Mouse (Mus musculus) forebrain, postnatal 0 days (tissue): Measurements from ENCODE around the gene Cplx3. TPM values are rescaled to one million over a fixed set of nuclear protein-coding genes. Genes with fewer than 3 reads are reported as not detected.

Source experiments
- ATAC-seq: fragments of 200-750 bp; cut with Nextera tagmentation; 2 replicates; pipeline ENCODE4 v1.8.0; 2017; ENCODE audit warnings: mild to moderate bottlenecking, moderate library complexity
- DNase-seq: peaks from one replicate; pipeline ENCODE4 v3.0.0-alpha.2; 2015
- H3K27ac ChIP-seq: fragments of 300-500 bp; sonication (generic); 2 replicates; pipeline ENCODE4 v1.5.1; 2014; ENCODE audit warnings: low read depth, mild to moderate bottlenecking, antibody characterized with exemption, low read length, moderate library complexity, mixed read lengths
- H3K27me3 ChIP-seq: fragments of 300-500 bp; sonication (generic); 2 replicates; pipeline ENCODE4 v1.6.1; 2014; ENCODE audit warnings: mild to moderate bottlenecking, low read length, mixed read lengths; ENCODE audit not compliant: insufficient read depth
- H3K36me3 ChIP-seq: fragments of 300-500 bp; sonication (generic); 2 replicates; pipeline ENCODE4 v1.6.1; 2014; ENCODE audit warnings: mild to moderate bottlenecking, moderate library complexity; ENCODE audit not compliant: insufficient read depth
- H3K4me1 ChIP-seq: fragments of 300-500 bp; sonication (generic); 2 replicates; pipeline ENCODE4 v1.6.1; 2014; ENCODE audit warnings: antibody characterized with exemption; ENCODE audit not compliant: insufficient read depth
- H3K4me2 ChIP-seq: fragments of 300-500 bp; sonication (generic); 2 replicates; pipeline ENCODE4 v1.6.1; 2014; ENCODE audit warnings: low read depth, mild to moderate bottlenecking, moderate library complexity
- H3K4me3 ChIP-seq: fragments of 300-500 bp; sonication (generic); 2 replicates; pipeline ENCODE4 v1.5.1; 2014; ENCODE audit warnings: low read depth, low read length, mixed read lengths
- H3K9ac ChIP-seq: fragments of 300-500 bp; sonication (generic); 2 replicates; pipeline ENCODE4 v1.6.1; 2014; ENCODE audit warnings: mild to moderate bottlenecking
- H3K9me3 ChIP-seq: fragments of 300-500 bp; sonication (generic); 2 replicates; pipeline ENCODE4 v1.6.1; 2016; ENCODE audit warnings: low read length
- CTCF ChIP-seq: sonication (generic); IDR thresholded peaks from 2 replicates; pipeline ENCODE4 v1.5.1; 2016; ENCODE audit warnings: antibody characterized with exemption, control low read depth, low read depth
- WGBS: fragments of 180-500 bp; shearing (Covaris S2); extraction: QIAGEN DNeasy Blood & Tissue Kit; methylation state at CpG from one replicate; pipeline ENCODE4 v1.1.7; 2014; 5-methylcytosine and 5-hydroxymethylcytosine counted together
- polyA plus RNA-seq: library from polyadenylated mRNA; unstranded; fragments of >200 nt; fragmentation: Nextera tagmentation; extraction: Ambion mirVana; gene quantifications from 2 replicates; pipeline ENCODE4 v1.2.1, GENCODE M21; 2015
- total RNA-seq: library from RNA; depleted of rRNA; stranded (reverse); fragments of >200 nt; gene quantifications from 2 replicates; pipeline ENCODE4 v1.2.3, GENCODE M21; 2014

The Cplx3 gene
- total and polyA plus RNA-seq, 2 experiments from 2014 or later = 0.67 to 1.2 TPM

- Histone ChIP-seq H3K27me3 (no peaks in the 10 kb centered on the region), H3K9ac (no peak overlapping the region), H3K27ac (no peak overlapping the region), H3K4me2 (no peak overlapping the region), H3K4me1 (peaks cover 11% of the 10 kb centered on the region), H3K4me3 (no peak overlapping the region), H3K36me3 (peaks cover 18% of the 10 kb centered on the region), H3K9me3 (no peaks in the 10 kb centered on the region)
- TF ChIP-seq CTCF = peak; percentile 52
- ATAC-seq = no peak
- 60% methylated on average over 8 of the region's 8 CpGs for WGBS
- DNase-seq = no peak
Observed at GRCm38 (mm10) chr9:57566846-57567245, 39.2 kb downstream of the Cplx3 start.

- H3K27ac ChIP-seq = peak overlapping the region; percentile 70
- no peaks in the 10 kb centered on the region for H3K27me3 ChIP-seq
- peaks cover 17% of the 10 kb centered on the region for H3K4me1 ChIP-seq
- no peak overlapping the region for H3K4me3 ChIP-seq
- no peak overlapping the region for H3K9ac ChIP-seq
- peak overlapping the region; percentile 15; the same call in 1 of the 2 replicates for H3K4me2 ChIP-seq
- DNase-seq (peak; percentile 70), ATAC-seq (peak; percentile 60)
- WGBS = 26% methylated on average over 10 of the region's 10 CpGs
- H3K36me3 ChIP-seq = peaks cover 18% of the 10 kb centered on the region
- no peak for TF ChIP-seq CTCF
- no peaks in the 10 kb centered on the region for H3K9me3 ChIP-seq
Observed at GRCm38 (mm10) chr9:57565741-57566221, 40.3 kb downstream of the Cplx3 start.

- peaks cover 18% of the 10 kb centered on the region for H3K36me3 ChIP-seq
- no peak overlapping the region for H3K4me2 ChIP-seq
- ATAC-seq (no peak), DNase-seq (no peak)
- H3K27ac ChIP-seq = no peak overlapping the region
- H3K4me3 ChIP-seq = no peak overlapping the region
- no peak overlapping the region for H3K9ac ChIP-seq
- H3K9me3 ChIP-seq = no peaks in the 10 kb centered on the region
- TF ChIP-seq CTCF = no peak
- H3K4me1 ChIP-seq = peaks cover 17% of the 10 kb centered on the region
- H3K27me3 ChIP-seq = no peaks in the 10 kb centered on the region
- WGBS = 91% methylated on average over 6 of the region's 6 CpGs
Observed at GRCm38 (mm10) chr9:57564609-57565008, 41.5 kb downstream of the Cplx3 start.

GRCm38 (mm10) chr9:57562896-57563372, 43.1 kb downstream of the Cplx3 start:
- 90% methylated on average over 4 of the region's 4 CpGs for WGBS
- H3K4me2 ChIP-seq = no peak overlapping the region
- peaks cover 17% of the 10 kb centered on the region for H3K4me1 ChIP-seq
- no peak for ATAC-seq
- no peak overlapping the region for H3K4me3 ChIP-seq
- H3K36me3 ChIP-seq = peaks cover 2% of the 10 kb centered on the region; the same call in 1 of the 2 replicates
- no peak for DNase-seq
- H3K9me3 ChIP-seq = no peaks in the 10 kb centered on the region
- H3K27me3 ChIP-seq = no peaks in the 10 kb centered on the region
- H3K27ac ChIP-seq = 0 out of 2 replicates have a peak overlapping the region, but pooled peaks have one; percentile 9
- no peak overlapping the region for H3K9ac ChIP-seq
- no peak for TF ChIP-seq CTCF

GRCm38 (mm10) chr9:57561711-57562099, 44.4 kb downstream of the Cplx3 start:
- no peak for DNase-seq
- no peak overlapping the region for H3K27ac ChIP-seq
- no peaks in the 10 kb centered on the region for H3K27me3 ChIP-seq
- ATAC-seq = no peak
- no peak for TF ChIP-seq CTCF
- peak overlapping the region; percentile 64 for H3K4me2 ChIP-seq
- peak overlapping the region; percentile 54; the same call in 1 of the 2 replicates for H3K9ac ChIP-seq
- peak overlapping the region; percentile 59 for H3K4me3 ChIP-seq
- peaks cover 15% of the 10 kb centered on the region for H3K4me1 ChIP-seq
- H3K36me3 ChIP-seq = no peaks in the 10 kb centered on the region
- WGBS = 84% methylated on average over 13 of the region's 13 CpGs
- no peaks in the 10 kb centered on the region for H3K9me3 ChIP-seq

- Histone ChIP-seq H3K4me1 (peaks cover 10% of the 10 kb centered on the region), H3K4me3 (peak within 1 kb of the TSS; percentile 59), H3K9me3 (no peaks in the 10 kb centered on the region), H3K27me3 (no peaks in the 10 kb centered on the region), H3K27ac (peak within 1 kb of the TSS; percentile 68), H3K36me3 (no peaks in the 10 kb centered on the region), H3K4me2 (peak within 1 kb of the TSS; percentile 64), H3K9ac (peak within 1 kb of the TSS; percentile 54)
- peak; percentile 96 for DNase-seq
- peak; percentile 99 for ATAC-seq
- WGBS = 3% methylated on average over 37 of the region's 37 CpGs
- peak; percentile 47 for TF ChIP-seq CTCF
Observed at GRCm38 (mm10) chr9:57560861-57561710, 45.0 kb downstream of the Cplx3 start, which contains the start of gene Scamp2. TSS of gene Scamp2 (plus strand) at chr9:57560943.

- peak overlapping the region; percentile 68 for H3K27ac ChIP-seq
- DNase-seq (no peak), ATAC-seq (peak; percentile 28)
- TF ChIP-seq CTCF = peak; percentile 28; the same call in 1 of the 2 replicates
- 17% methylated on average over 7 of the region's 7 CpGs for WGBS
- peak overlapping the region; percentile 64 for H3K4me2 ChIP-seq
- no peaks in the 10 kb centered on the region for H3K36me3 ChIP-seq
- peak overlapping the region; percentile 59 for H3K4me3 ChIP-seq
- H3K4me1 ChIP-seq = peaks cover 10% of the 10 kb centered on the region
- H3K27me3 ChIP-seq = no peaks in the 10 kb centered on the region
- H3K9me3 ChIP-seq = no peaks in the 10 kb centered on the region
- H3K9ac ChIP-seq = peak overlapping the region; percentile 54
Observed at GRCm38 (mm10) chr9:57560263-57560662, 45.8 kb downstream of the Cplx3 start.
